Mouse (Mus musculus) c-Kit-positive CD71-negative TER-119-negative erythroid progenitor cells, embryonic 14.5 days (primary cell): ENCODE measurements around the gene Nckipsd.
A peak's percentile ranks its signal among the peaks of the same experiment; 100 is the strongest.

Source experiments
- DNase-seq: peaks from one replicate; pipeline ENCODE4 v3.0.0-alpha.2; 2013; ENCODE audit warnings: low read depth

The Nckipsd gene

DNA sequence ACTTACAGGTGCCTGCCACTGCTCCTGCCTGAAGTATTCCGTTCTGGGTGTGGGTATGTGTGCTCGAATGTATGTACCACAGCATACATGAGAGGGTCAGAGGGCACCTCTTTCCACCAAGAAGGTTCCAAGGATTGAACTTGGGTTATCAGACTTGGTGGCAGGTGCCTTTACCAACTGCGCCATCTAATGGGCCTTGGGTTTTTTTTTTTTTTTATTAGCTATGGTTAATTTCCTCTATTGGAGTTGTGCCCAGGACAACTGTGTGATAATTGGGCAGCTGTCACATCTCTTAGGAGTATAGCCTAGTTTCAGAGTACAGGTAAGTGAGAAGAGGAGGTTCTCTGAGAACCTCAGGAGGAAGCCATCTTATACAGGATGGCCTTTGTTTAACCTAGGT lies 8.6 kb upstream of the Nckipsd start:
- DNase-seq, result no peak

DNA sequence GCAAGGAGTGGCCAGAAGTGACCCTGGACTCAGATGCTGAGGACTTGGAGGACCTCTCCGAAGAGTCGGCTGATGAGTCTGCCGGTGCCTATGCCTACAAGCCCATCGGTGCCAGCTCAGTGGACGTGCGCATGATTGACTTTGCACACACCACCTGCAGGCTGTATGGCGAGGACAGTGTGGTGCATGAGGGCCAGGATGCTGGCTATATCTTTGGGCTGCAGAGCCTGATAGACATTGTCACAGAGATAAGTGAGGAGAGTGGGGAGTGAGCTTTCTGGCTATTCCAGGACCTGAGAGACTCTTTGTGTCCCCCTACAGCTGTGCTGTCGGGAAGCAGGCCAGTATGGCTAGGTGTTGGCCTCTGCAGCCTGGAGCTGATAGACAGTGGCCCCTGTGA lies 2.4 kb upstream of the Nckipsd start:
- no peak for DNase-seq

DNA sequence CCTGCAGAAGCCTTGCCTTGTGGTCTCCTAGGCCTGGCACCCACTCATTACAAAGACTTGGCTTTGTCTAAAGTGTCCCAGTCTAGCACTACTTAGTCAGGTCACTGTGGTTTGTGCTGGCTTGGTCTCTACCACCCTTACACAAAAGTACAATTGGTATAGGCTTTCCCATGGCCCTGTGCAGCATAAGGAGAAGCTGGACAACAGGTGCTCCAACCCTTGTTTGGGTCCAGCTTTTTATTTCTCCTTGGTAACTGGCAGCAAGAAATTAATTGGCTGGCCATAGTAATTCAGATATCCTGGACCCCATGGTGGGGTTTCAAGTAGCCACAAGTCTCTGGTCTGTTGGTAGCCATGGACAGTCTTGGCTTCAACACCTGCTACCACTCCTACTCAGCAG lies 1.8 kb upstream of the Nckipsd start:
- DNase-seq, result no peak

DNA sequence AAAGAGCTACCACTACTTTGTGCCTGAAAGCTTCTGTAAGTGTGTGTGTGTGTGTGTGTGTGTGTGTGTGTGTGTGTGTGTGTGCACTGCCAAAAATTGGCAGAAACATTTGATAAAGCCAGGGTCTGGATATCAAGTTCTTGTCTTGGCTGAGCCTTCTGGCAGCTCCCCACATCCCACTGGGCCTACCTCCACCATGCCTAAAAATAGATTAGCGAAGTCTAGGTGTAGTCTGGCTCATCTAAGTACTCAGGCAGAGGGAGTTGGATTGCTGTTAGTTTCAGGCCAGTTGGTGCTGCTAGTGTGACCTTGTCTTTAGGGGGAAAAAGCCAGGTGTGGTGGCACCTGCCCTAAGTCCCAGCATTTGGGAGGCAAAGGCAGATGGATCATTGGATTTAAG lies 1.3 kb upstream of the Nckipsd start:
- no peak for DNase-seq

DNA sequence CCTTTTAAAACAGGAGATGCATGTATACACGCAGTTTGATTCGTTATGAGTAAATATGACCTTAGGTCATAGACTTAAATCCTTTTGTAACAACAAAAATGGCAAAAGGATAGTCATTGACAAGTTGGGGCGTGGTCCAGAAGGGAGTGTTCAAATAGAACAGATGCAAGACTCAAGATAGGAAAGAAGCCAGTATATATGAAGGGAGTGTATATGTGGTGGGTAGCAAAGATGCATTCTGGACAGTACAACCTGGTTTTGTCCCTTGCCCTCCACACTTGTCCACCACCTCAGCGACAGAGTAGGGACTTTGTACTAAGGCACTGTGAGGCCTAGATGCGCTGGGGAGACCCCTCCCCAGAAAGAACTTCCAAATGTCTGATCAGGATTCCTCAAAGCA lies 494 bp upstream of the Nckipsd start:
- no peak for DNase-seq

DNA sequence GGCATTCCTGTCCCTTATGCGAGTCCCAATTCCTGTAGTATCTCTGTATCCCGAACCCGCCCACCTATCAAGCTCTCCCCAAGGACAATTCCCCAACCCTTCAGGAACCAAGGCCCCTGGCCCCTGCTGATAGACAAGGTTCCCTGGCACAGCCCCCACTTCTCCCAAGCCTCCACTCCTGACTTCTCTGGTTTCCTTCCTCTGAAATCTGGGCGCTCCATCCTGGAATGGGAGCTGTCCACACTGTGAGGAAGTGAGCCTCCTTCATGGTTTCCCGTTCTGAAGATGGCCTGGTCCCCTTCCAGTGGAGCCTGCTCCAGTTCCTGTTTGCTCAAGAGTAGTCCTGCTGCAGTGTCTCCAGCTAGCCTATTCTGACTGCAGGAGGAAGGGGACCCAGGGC lies 1.0 kb downstream of the Nckipsd start:
- no peak for DNase-seq

DNA sequence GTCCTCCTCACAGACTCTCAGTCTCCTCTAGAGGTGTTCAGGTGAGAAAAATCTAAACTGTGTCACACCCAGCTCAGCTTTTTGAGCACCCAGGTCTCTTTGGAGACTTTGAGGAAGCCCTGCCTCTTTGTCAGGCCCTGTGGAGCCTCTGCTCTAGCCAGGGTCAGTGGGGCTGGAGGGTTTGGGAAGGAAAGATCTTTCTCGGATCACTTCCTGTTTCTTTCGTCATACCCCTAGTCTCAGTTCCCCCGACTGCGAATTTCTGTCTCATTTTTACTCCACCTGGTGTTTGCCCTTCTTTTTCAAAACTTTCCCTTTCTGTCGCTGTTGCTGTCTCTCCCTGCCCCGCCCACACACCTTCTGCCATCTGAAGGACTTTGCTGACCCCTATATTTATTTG lies 1.6 kb downstream of the Nckipsd start:
- DNase-seq, result no peak

DNA sequence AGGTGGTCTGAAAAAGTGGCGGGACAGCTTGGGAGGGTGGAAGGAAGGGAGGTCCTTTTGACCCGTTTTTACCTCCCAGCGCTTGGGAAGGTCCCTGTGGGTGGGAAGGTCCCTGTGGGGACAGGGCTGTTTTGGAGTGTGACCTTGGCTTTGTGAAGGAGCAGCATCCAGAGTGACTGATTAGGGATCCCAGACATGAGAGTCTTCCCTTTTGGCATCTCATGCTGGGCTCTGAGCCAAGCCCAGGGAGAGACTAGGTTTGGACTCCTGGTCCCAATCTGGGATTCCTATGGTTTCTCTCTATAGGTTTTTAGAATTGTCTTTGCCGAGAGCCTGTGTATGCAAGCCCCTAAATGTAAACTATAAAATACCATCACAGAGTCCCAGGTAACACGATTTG lies 2.3 kb downstream of the Nckipsd start:
- DNase-seq, result no peak

DNA sequence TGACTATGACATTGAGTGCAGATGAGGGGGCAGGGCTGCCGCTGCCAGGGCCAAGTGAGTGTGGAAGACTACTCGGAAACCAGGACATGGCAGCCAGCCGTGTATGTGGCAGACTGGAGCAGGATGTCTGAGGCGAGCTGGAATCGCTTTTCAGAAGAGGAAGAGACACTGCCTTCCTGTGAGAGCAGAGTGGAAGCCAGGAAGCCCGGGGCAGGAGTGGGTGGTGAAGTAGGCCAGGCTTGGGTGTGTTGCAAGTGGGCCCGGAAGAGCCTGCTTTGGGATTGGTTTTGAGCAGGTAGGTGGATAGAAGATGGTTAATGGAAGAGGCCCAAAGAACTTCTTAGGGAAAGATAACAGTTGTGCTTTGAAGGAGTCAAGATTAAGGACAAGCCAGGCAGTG lies 7.4 kb downstream of the Nckipsd start:
- no peak for DNase-seq

DNA sequence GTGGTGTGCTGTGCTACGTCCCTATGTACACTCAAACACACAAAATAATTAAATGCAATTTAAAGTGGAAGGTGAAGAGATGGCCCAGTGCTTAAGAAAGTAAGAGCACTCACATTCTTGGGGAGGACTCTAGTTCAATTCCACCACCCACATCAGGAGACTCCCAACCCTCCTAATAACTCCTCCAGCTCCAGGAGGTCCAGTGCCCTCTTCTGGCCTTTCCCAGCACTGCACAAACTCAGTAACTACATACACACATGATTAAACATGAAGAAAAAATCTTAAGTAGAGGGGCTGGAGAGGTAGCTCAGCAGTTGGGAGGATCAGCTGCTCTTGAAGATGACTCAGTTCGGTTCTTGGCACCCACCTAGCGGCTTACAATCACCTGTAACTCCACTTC lies 11.3 kb downstream of the Nckipsd start:
- DNase-seq, result peak; percentile 34

DNA sequence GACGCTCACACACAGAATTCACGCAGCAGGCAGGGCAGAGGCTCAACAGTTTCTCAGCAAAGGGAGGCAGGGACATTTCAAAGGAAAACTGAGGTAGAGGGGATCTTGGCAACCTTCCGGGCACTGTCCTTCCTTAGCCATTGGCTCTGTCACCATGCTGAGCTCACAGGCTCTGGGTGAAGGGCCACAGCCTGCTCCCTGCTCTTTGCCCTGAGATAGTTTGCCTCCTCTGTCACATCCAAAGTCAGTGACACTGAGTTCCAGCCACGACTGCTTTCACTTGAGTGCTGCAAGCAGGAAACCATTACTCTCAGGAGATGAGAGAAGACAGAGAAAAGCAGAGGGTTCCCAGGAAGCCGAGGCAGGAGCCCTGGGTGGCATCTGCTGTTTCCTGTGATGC lies 11.9 kb downstream of the Nckipsd start:
- no peak for DNase-seq

DNA sequence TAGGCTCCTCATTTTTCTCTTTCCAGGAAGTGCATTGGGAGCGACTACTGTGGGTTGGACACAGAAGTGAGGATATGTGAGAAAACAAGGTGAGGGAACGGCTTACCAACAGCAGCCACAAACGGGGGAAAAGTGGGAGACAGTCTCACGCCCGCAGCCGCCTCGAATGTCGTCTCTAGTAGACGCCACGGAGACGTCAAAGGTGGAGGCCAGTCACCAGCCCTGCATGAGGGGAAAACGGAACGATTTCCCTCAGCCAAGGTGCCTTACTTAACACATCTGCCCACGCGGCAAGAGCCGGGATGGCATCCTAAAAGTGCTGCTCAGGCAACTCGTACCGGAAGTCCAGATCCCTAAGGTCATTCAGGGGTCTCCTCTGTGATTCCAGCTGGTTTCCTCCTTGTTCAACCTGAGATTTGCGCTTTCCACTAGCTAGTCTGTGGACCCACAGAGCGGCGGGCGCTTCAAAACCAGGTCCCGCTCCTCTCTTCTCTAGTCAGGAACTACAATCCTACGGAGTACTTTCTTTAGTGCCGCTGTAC lies 16.0 kb downstream of the Nckipsd start:
- no peak for DNase-seq

DNA sequence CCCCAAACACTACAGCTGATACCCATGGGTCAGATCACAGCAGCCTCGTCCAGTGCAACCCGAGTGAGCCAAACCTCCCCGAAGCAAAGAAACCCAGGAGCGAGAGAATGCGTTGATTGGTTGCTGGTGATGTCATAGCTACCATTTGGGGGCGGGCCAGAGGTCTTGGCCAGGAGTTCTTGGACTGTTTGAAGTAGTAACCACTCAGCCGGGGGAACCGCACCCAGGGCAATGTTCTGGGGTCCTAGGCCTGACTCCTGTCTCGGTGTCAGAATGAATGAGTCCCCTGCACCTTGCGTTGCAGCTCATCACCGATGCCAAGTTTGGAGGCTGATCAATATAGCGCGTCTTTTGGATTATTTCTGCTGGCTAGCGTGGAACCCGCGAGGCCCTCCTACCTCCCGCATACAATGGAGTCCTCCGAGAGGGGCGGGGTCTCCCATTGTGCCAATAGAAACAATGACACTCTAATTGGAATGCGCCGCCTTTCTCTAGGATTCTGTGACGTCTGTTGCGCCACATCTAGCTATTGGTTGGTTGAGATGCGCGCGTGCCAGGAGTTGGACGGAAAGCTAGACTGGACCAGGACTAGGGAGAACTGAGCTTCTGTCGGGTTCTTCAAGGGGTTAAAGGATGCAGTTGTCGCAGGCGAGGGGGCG lies 16.7 kb downstream of the Nckipsd start:
- no peak for DNase-seq

DNA sequence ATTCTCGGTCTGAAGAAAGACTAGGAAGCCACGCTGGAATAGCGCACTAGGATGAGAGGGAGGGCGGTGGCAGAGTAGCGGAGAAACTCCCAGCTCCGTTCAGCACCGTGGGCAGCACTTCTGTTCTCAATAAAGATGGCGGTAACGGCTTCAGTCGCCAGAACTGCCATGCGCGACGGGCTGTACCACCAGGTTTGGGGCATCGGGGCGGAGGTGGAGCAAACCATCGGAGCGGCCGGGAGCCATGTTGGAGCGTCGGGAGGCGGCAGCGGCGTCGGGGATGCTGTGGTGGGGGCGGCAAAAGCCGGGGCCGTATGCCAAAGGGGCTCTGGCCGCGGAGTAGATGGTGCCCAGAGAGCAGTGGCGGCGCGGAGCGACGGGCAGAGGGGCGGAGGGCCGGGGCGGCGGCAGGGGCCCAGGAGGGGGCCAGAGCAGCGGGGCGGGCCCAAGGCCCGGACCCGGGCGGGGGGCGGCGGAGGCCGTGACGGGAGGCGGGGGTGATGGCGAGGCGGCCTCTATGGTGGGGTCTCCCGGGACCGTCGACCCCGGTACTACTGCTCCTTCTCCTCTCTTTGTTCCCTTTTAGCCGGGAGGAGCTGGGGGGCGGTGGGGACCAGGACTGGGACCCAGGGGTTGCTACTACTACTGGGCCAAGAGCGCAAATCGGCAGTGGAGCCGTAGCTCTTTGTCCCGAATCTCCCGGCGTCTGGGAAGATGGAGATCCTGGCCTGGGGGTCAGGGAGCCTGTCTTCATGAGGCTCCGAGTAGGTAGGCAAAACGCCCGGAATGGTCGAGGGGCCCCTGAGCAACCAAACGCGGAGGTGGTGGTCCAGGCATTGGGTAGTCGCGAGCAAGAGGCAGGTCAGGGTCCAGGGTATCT lies 17.9 kb downstream of the Nckipsd start, which contains the start of gene Celsr3:
Gene Celsr3, plus strand, starts transcription at position 501 of the 880 bp plus-strand sequence.
- DNase-seq, result peak; percentile 69

DNA sequence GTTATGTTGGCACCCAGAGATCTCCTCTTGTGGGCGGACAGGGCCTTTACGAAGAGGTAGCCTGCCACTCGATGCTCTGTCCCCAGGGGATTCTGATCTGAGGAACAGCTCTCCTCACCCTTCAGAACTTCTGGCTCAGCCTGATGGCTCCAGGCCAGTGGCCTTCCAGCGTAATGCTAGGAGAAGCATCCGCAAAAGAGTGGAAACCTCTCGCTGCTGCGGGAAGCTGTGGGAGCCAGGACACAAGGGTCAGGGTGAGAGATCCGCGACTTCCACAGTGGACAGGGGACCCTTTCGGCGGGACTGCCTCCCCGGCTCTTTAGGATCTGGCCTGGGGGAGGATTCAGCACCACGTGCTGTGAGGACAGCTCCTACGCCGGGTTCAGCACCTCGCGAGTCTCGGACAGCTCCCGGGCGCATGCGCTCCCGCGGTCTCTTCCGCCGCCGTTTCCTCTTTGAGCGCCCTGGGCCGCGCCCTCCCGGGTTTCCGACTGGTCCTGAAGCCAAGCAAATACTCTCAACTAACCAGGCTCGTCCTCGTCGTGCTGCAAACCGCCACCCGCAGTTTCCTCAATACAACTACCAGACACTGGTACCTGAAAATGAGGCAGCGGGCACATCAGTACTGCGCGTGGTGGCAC lies 18.7 kb downstream of the Nckipsd start:
- peak; percentile 65 for DNase-seq

DNA sequence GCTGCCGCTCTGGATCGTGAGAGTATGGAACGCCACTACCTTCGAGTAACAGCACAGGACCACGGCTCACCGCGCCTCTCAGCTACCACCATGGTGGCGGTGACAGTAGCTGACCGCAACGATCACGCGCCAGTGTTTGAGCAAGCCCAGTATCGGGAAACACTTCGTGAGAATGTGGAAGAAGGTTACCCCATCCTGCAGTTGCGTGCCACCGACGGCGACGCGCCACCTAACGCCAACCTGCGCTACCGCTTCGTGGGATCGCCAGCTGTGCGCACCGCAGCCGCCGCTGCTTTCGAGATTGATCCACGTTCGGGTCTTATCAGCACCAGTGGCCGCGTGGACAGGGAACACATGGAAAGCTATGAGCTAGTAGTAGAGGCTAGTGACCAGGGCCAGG lies 19.3 kb downstream of the Nckipsd start:
- DNase-seq, result peak; percentile 25

DNA sequence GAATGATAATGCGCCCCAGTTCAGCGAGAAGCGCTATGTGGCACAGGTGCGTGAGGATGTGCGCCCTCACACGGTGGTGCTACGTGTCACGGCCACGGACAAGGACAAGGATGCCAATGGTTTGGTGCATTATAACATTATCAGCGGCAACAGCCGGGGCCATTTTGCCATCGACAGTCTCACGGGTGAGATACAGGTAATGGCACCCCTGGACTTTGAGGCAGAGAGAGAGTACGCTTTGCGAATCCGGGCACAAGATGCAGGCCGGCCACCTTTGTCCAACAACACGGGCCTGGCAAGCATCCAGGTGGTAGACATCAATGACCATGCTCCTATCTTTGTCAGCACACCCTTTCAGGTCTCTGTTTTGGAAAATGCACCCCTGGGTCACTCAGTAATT lies 19.7 kb downstream of the Nckipsd start:
- DNase-seq, result no peak

DNA sequence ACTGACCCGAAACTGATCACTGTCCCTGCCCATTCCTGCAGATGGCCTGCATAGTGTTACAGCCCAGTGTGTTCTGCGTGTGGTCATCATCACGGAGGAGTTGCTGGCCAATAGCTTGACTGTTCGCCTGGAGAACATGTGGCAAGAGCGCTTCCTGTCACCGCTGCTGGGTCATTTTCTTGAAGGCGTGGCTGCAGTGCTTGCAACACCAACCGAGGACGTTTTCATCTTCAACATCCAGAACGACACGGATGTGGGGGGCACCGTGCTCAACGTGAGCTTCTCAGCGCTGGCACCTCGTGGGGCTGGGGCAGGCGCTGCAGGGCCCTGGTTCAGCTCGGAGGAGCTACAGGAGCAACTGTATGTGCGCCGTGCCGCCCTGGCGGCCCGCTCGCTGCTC lies 23.5 kb downstream of the Nckipsd start:
- DNase-seq, result no peak

DNA sequence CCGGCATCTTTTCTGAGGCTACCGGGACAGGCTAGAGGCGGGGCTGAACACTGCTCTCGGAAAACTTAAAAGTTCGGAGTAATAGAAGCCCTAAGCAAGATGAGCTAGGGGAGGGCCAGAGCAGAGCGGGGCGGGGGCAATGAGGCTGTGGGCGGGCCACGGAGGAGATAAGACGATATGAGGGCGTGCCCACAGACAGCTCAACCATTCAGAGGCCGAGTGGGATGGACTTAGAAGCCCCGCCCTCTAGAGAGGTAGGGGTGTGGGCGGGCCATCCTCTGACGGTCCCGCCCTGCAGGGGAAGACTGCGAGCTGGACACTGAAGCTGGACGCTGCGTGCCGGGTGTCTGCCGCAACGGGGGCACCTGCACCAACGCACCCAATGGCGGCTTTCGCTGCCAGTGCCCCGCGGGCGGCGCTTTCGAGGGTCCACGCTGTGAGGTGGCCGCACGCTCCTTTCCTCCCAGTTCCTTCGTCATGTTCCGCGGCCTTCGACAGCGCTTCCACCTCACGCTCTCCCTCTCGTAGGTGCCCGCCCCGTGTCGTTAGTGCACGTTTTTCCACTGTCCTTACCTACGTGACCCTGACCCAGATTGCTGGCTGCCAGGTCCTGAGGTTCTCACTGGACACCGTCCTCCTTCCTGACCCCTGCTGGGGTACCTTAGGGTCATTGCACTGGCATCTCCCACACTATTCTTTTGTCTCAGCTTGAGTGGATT lies 24.4 kb downstream of the Nckipsd start:
- DNase-seq, result peak; percentile 84

DNA sequence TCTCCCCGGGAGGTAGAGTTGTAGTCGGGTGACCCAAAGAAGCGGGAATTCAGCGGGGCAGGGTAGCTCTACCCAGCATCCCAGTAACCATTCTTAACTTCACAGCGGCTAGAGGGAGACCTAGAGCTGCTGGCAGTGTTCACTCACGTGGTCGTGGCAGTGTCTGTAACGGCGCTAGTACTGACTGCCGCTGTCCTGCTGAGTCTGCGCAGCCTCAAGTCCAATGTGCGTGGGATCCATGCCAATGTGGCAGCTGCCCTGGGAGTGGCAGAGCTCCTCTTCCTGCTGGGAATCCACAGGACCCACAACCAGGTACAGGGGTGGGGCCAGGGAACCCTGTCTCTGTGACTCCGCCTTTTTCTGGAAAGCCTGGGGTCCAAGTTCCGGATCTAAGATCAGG lies 34.8 kb downstream of the Nckipsd start:
- DNase-seq, result no peak

DNA sequence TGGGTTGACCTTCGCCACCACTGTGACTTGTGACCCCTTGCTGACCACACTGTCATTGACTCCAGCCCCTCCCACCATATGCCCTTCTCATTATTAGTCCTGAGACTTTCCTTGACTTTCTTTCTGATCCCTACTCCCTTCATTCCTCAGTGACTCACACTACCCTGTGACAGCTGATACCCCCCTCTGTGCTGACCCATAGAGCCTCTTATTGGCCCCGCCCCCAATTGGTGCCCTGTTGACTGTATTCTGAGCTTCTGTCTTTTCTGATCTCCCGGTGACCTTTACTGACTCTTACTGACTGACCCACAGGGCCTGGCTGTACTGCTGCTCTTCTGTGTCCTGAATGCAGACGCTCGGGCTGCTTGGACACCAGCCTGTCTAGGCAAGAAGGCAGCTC lies 37.2 kb downstream of the Nckipsd start:
- no peak for DNase-seq

DNA sequence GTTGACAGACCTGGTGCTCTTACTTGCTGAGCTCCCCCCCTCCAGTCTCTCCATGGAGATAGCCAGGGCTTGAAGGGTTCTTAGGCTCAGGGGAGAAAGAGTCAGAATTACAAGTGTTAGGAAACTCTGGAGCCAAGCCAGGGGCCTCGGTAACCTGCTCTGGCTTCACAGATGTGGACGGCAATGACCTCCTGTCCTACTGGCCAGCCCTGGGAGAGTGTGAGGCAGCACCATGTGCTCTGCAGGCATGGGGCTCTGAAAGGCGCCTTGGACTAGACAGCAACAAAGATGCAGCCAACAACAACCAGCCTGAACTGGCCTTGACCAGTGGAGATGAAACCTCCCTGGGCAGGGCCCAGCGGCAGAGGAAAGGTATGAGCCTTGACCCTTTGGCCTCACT lies 39.2 kb downstream of the Nckipsd start:
- no peak for DNase-seq
